Mouse (Mus musculus) MEL (cell line): ENCODE results near the gene Washc4. TPM values are rescaled to one million over a fixed set of nuclear protein-coding genes. Genes with fewer than 3 reads are reported as not detected.

ENCODE experiments used
- DNase-seq: peaks from one replicate; pipeline ENCODE4 v3.0.0; 2011; ENCODE audit warnings: low read depth, low spot score
- H3K27ac ChIP-seq: 2 replicates; pipeline ENCODE4 v1.5.1; 2012; ENCODE audit warnings: low read depth, mild to moderate bottlenecking, control low read depth, low read length, moderate library complexity; ENCODE audit not compliant: control insufficient read depth
- H3K27me3 ChIP-seq, 2 experiments: fragments of 150-350 bp in 1 of 2; sonication (generic) in 1 of 2; 2 replicates each; pipeline ENCODE4 v1.6.1; 2012; ENCODE audit warnings: low read length in 2 of 2, mild to moderate bottlenecking in 2 of 2, improper control_type of control experiment in 1 of 2, moderate library complexity in 1 of 2; ENCODE audit not compliant: insufficient read depth in 2 of 2, control insufficient read depth in 1 of 2
- H3K36me3 ChIP-seq, 2 experiments: 2 replicates each; pipeline ENCODE4 v1.6.1; 2012 to 2014; ENCODE audit warnings: low read length in 2 of 2, improper control_type of control experiment in 1 of 2, inconsistent platforms in 1 of 2, mild to moderate bottlenecking in 1 of 2; ENCODE audit not compliant: insufficient read depth in 2 of 2, control insufficient read depth in 1 of 2
- H3K4me1 ChIP-seq, 2 experiments: fragments of 150-350 bp in 1 of 2; sonication (generic) in 1 of 2; 2 replicates each; pipeline ENCODE4 v1.6.1; 2012; ENCODE audit warnings: low read length in 2 of 2, improper control_type of control experiment in 1 of 2, mild to moderate bottlenecking in 1 of 2; ENCODE audit not compliant: insufficient read depth in 2 of 2, control insufficient read depth in 1 of 2
- H3K4me3 ChIP-seq, 2 experiments: fragments of 150-350 bp in 1 of 2; sonication (generic) in 1 of 2; 2 replicates each; pipeline ENCODE4 v1.5.1; 2012; ENCODE audit warnings: low read depth in 2 of 2, low read length in 2 of 2, mild to moderate bottlenecking in 2 of 2, moderate library complexity in 2 of 2, control low read depth in 1 of 2, improper control_type of control experiment in 1 of 2; ENCODE audit not compliant: control insufficient read depth in 1 of 2, insufficient read depth in 1 of 2
- H3K79me2 ChIP-seq: 2 replicates; pipeline ENCODE4 v1.6.1; 2012; ENCODE audit warnings: mild to moderate bottlenecking, low read length, moderate library complexity; ENCODE audit not compliant: control insufficient read depth, poor library complexity, insufficient read depth
- H3K9ac ChIP-seq: 2 replicates; pipeline ENCODE4 v1.6.1; 2012; ENCODE audit warnings: low read depth, mild to moderate bottlenecking, control low read depth, low read length, moderate library complexity; ENCODE audit not compliant: control insufficient read depth, poor library complexity, severe bottlenecking
- H3K9me3 ChIP-seq: fragments of 150-350 bp; sonication (generic); replicated peaks from 2 replicates; pipeline ENCODE4 v1.6.1; 2012; ENCODE audit warnings: mild to moderate bottlenecking, low read length, improper control_type of control experiment, moderate library complexity; ENCODE audit not compliant: insufficient read depth
- CHD2 ChIP-seq: IDR thresholded peaks from 2 replicates; pipeline ENCODE4 v1.6.1; 2011; ENCODE audit warnings: low read length, improper control_type of control experiment
- CTCF ChIP-seq, 3 experiments: IDR thresholded peaks in 2 of 3; conservative IDR thresholded peaks in 1 of 3; 2 replicates each; pipeline ENCODE4 v1.5.1; 2011 to 2012; ENCODE audit warnings: low read length in 3 of 3, low read depth in 2 of 3, mild to moderate bottlenecking in 2 of 3, improper control_type of control experiment in 1 of 3, inconsistent platforms in 1 of 3, mixed read lengths in 1 of 3, moderate library complexity in 1 of 3; ENCODE audit not compliant: control insufficient read depth in 1 of 3, insufficient read depth in 1 of 3, poor library complexity in 1 of 3, severe bottlenecking in 1 of 3
- ELF1 ChIP-seq: IDR thresholded peaks from 2 replicates; pipeline ENCODE4 v1.6.1; 2014; ENCODE audit warnings: low read depth, mild to moderate bottlenecking, inconsistent platforms, low read length, improper control_type of control experiment, moderate library complexity
- GABPA ChIP-seq: IDR thresholded peaks from 2 replicates; pipeline ENCODE4 v1.6.1; 2012; ENCODE audit warnings: low read depth, mild to moderate bottlenecking, inconsistent platforms, low read length, improper control_type of control experiment, moderate library complexity
- GATA1 ChIP-seq: IDR thresholded peaks from 2 replicates; pipeline ENCODE4 v1.6.1; 2011; ENCODE audit warnings: low read depth, low read length, improper control_type of control experiment
- JUND ChIP-seq: IDR thresholded peaks from 2 replicates; pipeline ENCODE4 v1.6.1; 2011; ENCODE audit warnings: low read depth, mild to moderate bottlenecking, improper control_type of control experiment, low read length
- KAT2A ChIP-seq: conservative IDR thresholded peaks from 2 replicates; pipeline ENCODE4 v1.6.1; 2012; ENCODE audit warnings: low read depth, low read length, improper control_type of control experiment, inconsistent platforms
- MAZ ChIP-seq: IDR thresholded peaks from 2 replicates; pipeline ENCODE4 v1.6.1; 2012; ENCODE audit warnings: low read depth, mild to moderate bottlenecking, inconsistent platforms, low read length, improper control_type of control experiment
- MEF2A ChIP-seq: IDR thresholded peaks from 2 replicates; pipeline ENCODE4 v1.6.1; 2014; ENCODE audit warnings: low read depth, mild to moderate bottlenecking, inconsistent platforms, low read length, improper control_type of control experiment; ENCODE audit not compliant: poor library complexity, insufficient replicate concordance, severe bottlenecking; ENCODE audit errors: extremely low read depth
- NELFE ChIP-seq: IDR thresholded peaks from 2 replicates; pipeline ENCODE4 v1.6.1; 2011; ENCODE audit warnings: low read depth, low read length, improper control_type of control experiment
- POLR2A ChIP-seq, 2 experiments: IDR thresholded peaks; 2 replicates each; pipeline ENCODE4 v1.6.1; 2011 to 2012; ENCODE audit warnings: low read length in 2 of 2, mild to moderate bottlenecking in 2 of 2, control low read depth in 1 of 2, improper control_type of control experiment in 1 of 2, low read depth in 1 of 2, moderate library complexity in 1 of 2; ENCODE audit not compliant: control insufficient read depth in 1 of 2, insufficient read depth in 1 of 2, poor library complexity in 1 of 2
- POLR2AphosphoS2 ChIP-seq: IDR thresholded peaks from 2 replicates; pipeline ENCODE4 v1.6.1; 2011; ENCODE audit warnings: low read length, improper control_type of control experiment
- POLR2AphosphoS5 ChIP-seq: IDR thresholded peaks from 2 replicates; pipeline ENCODE4 v1.6.1; 2012; ENCODE audit warnings: low read depth, borderline replicate concordance, mild to moderate bottlenecking, inconsistent platforms, low read length, moderate library complexity, mixed read lengths
- RCOR1 ChIP-seq: IDR thresholded peaks from 2 replicates; pipeline ENCODE4 v1.6.1; 2012; ENCODE audit warnings: low read depth, mild to moderate bottlenecking, inconsistent platforms, low read length, improper control_type of control experiment
- SIN3A ChIP-seq: IDR thresholded peaks from 2 replicates; pipeline ENCODE4 v1.6.1; 2012; ENCODE audit warnings: low read length, improper control_type of control experiment, inconsistent platforms
- SMC3 ChIP-seq: IDR thresholded peaks from 2 replicates; pipeline ENCODE4 v1.6.1; 2011; ENCODE audit warnings: low read depth, low read length, improper control_type of control experiment
- TCF12 ChIP-seq: IDR thresholded peaks from 2 replicates; pipeline ENCODE4 v1.6.1; 2014; ENCODE audit warnings: low read depth, mild to moderate bottlenecking, inconsistent platforms, low read length, improper control_type of control experiment, moderate library complexity
- ZC3H11A ChIP-seq: IDR thresholded peaks from 2 replicates; pipeline ENCODE4 v1.6.1; 2012; ENCODE audit warnings: low read depth, mild to moderate bottlenecking, inconsistent platforms, low read length, improper control_type of control experiment
- ZMIZ1 ChIP-seq: IDR thresholded peaks from 2 replicates; pipeline ENCODE4 v1.6.1; 2012; ENCODE audit warnings: low read depth, mild to moderate bottlenecking, inconsistent platforms, low read length, improper control_type of control experiment, moderate library complexity
- ZNF384 ChIP-seq: IDR thresholded peaks from 2 replicates; pipeline ENCODE4 v1.6.1; 2012; ENCODE audit warnings: low read depth, mild to moderate bottlenecking, inconsistent platforms, low read length, improper control_type of control experiment
- polyA plus RNA-seq, 2 experiments: library from polyadenylated mRNA; stranded (reverse) in 1 of 2; unstranded in 1 of 2; fragments of >175 nt in 1 of 2; fragments of >200 nt in 1 of 2; gene quantifications; 2 replicates each; pipeline versions ENCODE4 v1.2.1 to v1.2.4; 2012; ENCODE audit warnings: low replicate concordance in 2 of 2, low read depth in 1 of 2; ENCODE audit not compliant: insufficient read length in 2 of 2, insufficient read depth in 1 of 2, missing spikeins in 1 of 2
- total RNA-seq: library from RNA; depleted of rRNA; stranded (reverse); fragments of 300-350 nt; gene quantifications from 2 replicates; pipeline ENCODE4 v1.2.3, GENCODE M21; 2012

Washc4 gene
- total and polyA plus RNA-seq, 3 experiments = 13.6 to 16.2 TPM; not detected in 1

- Histone ChIP-seq H3K79me2 (no peaks in the 10 kb centered on the region), H3K9ac (no peak overlapping the region), H3K36me3 (no peaks in the 10 kb centered on the region), H3K4me3 (no peak overlapping the region), H3K27ac (no peak overlapping the region), H3K27me3 (peaks cover 0 to 2% of the 10 kb centered on the region in 2 experiments; a peak in 1 of 4 replicates), H3K4me1 (peaks cover 0 to 1% of the 10 kb centered on the region in 2 experiments; a peak in 1 of 4 replicates), H3K9me3 (no peaks in the 10 kb centered on the region)
- DNase-seq = no peak
- TF ChIP-seq ELF1 (no peak), RCOR1 (no peak), MAZ (no peak), KAT2A (no peak), SMC3 (no peak), CTCF (IDR thresholded peaks at IDR 0.05 in 2 of 3, conservative IDR thresholded peaks at IDR 0.05 in 1 of 3; ENCODE audit: control insufficient read depth in 1 of 3, insufficient read depth in 1 of 3, low read depth in 2 of 3, low read length in 3 of 3, poor library complexity in 1 of 3, severe bottlenecking in 1 of 3) (no peak), ZNF384 (no peak), NELFE (no peak), SIN3A (no peak), POLR2A (IDR thresholded peaks at IDR 0.05; ENCODE audit: control insufficient read depth in 1 of 2, insufficient read depth in 1 of 2, low read depth in 1 of 2, low read length in 2 of 2, poor library complexity in 1 of 2) (no peak), GABPA (no peak), TCF12 (no peak), JUND (no peak), POLR2AphosphoS2 (no peak), MEF2A (no peak)
These were observed 86.3 kb downstream of the Washc4 start for GRCm38 (mm10) chr10:83629878-83630277.

DNA sequence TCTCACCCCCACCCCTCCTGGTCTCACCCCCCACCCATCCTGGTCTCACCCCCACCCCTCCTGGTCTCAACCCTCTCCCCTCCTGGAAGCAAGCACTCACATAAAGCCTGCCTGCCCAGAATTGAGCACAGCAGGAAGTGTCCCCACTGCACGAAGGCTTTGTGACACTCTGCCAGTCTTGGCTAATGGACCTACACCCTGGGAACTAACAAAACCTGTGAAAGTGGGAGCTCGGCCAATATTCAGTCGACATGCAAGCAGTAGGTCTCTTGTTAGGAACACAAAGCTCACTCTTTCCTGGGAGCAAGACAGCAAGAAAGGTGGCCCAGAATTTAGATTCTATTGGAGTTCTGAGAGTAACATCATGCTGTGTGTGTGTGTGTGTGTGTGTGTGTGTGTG, 87.3 kb downstream of the Washc4 start:
- H3K9me3 ChIP-seq = no peaks in the 10 kb centered on the region
- no peaks in the 10 kb centered on the region for H3K79me2 ChIP-seq
- no peak for DNase-seq
- TF ChIP-seq ZMIZ1 = no peak
- TF ChIP-seq GATA1 = no peak
- TF ChIP-seq POLR2AphosphoS5 = no peak
- no peak for TF ChIP-seq ZC3H11A
- TF ChIP-seq CHD2 = no peak
- TF ChIP-seq RCOR1 = no peak
- no peak overlapping the region for H3K4me3 ChIP-seq
- no peak overlapping the region for H3K27ac ChIP-seq
- H3K9ac ChIP-seq = no peak overlapping the region
- H3K36me3 ChIP-seq = no peaks in the 10 kb centered on the region
- H3K4me1 ChIP-seq = peaks cover 0 to 2% of the 10 kb centered on the region in 2 experiments; a peak in 1 of 4 replicates
- H3K27me3 ChIP-seq = peaks cover 0 to 2% of the 10 kb centered on the region in 2 experiments; a peak in 1 of 4 replicates
